Mouse (Mus musculus) heart, adult 18-20 months (tissue): ENCODE measurements around the gene Acsf2. TPM values are rescaled to one million over a fixed set of nuclear protein-coding genes. Genes with fewer than 3 reads are reported as not detected.

Experiments used
- DNase-seq, 2 experiments: peaks; one replicate each; pipeline ENCODE4 v3.0.0; 2021 to 2022; ENCODE audit warnings: mixed read lengths in 1 of 2
- total RNA-seq, 2 experiments: library from RNA; stranded (reverse); gene quantifications; 2 replicates each; pipeline ENCODE4 v1.2.3; 2021

The Acsf2 gene
- total RNA-seq, 2 experiments from 2014 or later, result 30.4 to 33.5 TPM

GRCm38 (mm10) chr11:94598437-94599120, 3.1 kb downstream of the Acsf2 start:
- no peak for DNase-seq

GRCm38 (mm10) chr11:94597319-94597718, 4.4 kb downstream of the Acsf2 start:
- peak; percentile 67 to 72 for DNase-seq

- no peak for DNase-seq
Measured at GRCm38 (mm10) chr11:94596311-94596852, 5.3 kb downstream of the Acsf2 start.

GRCm38 (mm10) chr11:94587511-94587910, 14.2 kb downstream of the Acsf2 start:
- no peak for DNase-seq

GRCm38 (mm10) chr11:94585091-94585490, 16.6 kb downstream of the Acsf2 start:
- DNase-seq, result no peak

- no peak for DNase-seq
Measured at GRCm38 (mm10) chr11:94580111-94580740, 21.4 kb downstream of the Acsf2 start.

GRCm38 (mm10) chr11:94576361-94576760, 25.3 kb downstream of the Acsf2 start:
- DNase-seq, result no peak

GRCm38 (mm10) chr11:94575036-94575435, 26.6 kb downstream of the Acsf2 start:
- no peak for DNase-seq

GRCm38 (mm10) chr11:94574560-94574959, 27.1 kb downstream of the Acsf2 start:
- DNase-seq, result no peak

GRCm38 (mm10) chr11:94571850-94572249, 29.8 kb downstream of the Acsf2 start:
- DNase-seq, result no peak

GRCm38 (mm10) chr11:94570612-94571011, 31.1 kb downstream of the Acsf2 start:
- peak; percentile 48 to 69 for DNase-seq

GRCm38 (mm10) chr11:94567326-94567725, 34.3 kb downstream of the Acsf2 start:
- DNase-seq, result no peak

- no peak for DNase-seq
Measured at GRCm38 (mm10) chr11:94566534-94566933, 35.1 kb downstream of the Acsf2 start.

GRCm38 (mm10) chr11:94565151-94565479, 36.6 kb downstream of the Acsf2 start:
- DNase-seq, result no peak

GRCm38 (mm10) chr11:94564437-94565150, 37.1 kb downstream of the Acsf2 start, which contains the start of gene Chad:
Gene Chad (plus strand): TSS chr11:94565047.
- peak; percentile 53 to 61 for DNase-seq

GRCm38 (mm10) chr11:94563821-94564220, 37.9 kb downstream of the Acsf2 start:
- no peak for DNase-seq

- no peak for DNase-seq
Measured at GRCm38 (mm10) chr11:94563383-94563782, 38.3 kb downstream of the Acsf2 start.

GRCm38 (mm10) chr11:94558226-94558625, 43.4 kb downstream of the Acsf2 start:
- no peak for DNase-seq

GRCm38 (mm10) chr11:94550442-94550744, 51.3 kb downstream of the Acsf2 start:
- DNase-seq, result no peak

GRCm38 (mm10) chr11:94549691-94550441, 51.8 kb downstream of the Acsf2 start:
- no peak for DNase-seq

GRCm38 (mm10) chr11:94548888-94549690, 52.6 kb downstream of the Acsf2 start, which contains the start of gene Rsad1:
Gene Rsad1 (minus strand): TSS chr11:94549255.
- peak; percentile 95 to 99 for DNase-seq
